Mouse (Mus musculus) fat pad, adult 2 months (tissue): ENCODE data around the gene Mia2.

Experiments
- DNase-seq: peaks from one replicate; pipeline ENCODE4 v3.0.0-alpha.2; 2011; ENCODE audit warnings: low read depth, low spot score; ENCODE audit errors: extremely low read depth

Mia2 gene

DNA sequence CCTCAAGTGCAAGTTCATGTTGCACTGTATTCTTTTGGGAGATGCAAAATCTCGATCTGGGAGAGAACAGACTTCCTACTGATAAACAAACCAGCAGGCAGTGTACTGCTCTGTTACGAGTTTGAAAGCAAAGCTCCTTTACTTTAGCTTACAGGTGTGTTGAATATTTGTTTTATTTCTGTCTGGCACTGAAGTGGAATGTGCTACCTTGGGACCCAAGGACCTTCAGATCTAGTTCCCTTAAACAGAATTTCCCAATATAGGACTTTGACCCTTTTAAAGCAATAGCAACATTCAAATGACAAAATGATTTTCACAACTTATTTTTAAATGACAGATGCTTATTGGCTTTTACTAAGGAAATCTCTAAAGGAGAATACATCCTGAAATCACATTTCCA, 2.1 kb upstream of the Mia2 start:
- no peak for DNase-seq

- DNase-seq: no peak
Measured at GRCm38 (mm10) chr12:59104771-59105170, 9.2 kb downstream of the Mia2 start.

DNA sequence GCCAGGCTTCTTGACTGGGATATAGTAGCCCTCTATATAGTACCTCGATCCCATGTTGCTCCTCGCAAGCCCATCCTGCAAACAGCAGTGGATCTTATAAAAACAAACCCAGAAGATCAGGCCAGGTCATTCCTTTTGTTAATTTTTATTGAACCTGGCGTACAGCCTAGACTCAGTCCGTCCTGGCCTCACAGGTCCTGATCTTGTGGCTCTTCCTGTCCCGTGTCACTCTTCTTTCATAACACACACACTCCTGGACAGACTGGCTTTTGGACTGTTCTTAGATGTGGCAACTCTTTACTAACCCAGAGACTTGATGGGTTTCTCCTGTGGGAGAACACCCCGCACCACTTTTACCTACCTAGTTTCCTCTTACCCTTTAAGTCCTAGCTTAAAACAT, 10.3 kb downstream of the Mia2 start:
- DNase-seq: peak; percentile 71

- DNase-seq: no peak
Measured at GRCm38 (mm10) chr12:59106491-59106890, 10.9 kb downstream of the Mia2 start.

DNA sequence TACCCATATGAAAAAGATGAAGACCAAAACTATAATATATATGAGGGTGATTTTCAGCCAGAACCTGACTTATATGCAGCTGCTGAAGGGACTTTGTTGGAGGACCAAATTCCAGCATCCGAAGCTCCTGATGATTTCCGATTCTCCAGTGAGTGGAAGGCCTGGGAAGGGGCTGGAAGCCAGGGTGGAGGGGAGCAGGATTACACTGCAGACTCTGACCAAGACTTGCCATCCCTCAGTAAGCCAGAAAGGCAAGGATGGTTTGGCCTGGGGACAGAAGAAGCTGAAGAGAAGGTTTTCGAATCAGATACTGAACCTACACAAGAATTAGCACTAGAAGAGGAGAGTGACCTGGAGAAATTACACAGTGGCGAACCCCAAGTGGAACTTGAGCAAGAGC, 12.3 kb downstream of the Mia2 start:
- DNase-seq: no peak

GRCm38 (mm10) chr12:59117184-59117583, 21.6 kb downstream of the Mia2 start:
- no peak for DNase-seq

GRCm38 (mm10) chr12:59125426-59125825, 29.8 kb downstream of the Mia2 start:
- no peak for DNase-seq

GRCm38 (mm10) chr12:59128501-59128900, 32.9 kb downstream of the Mia2 start:
- DNase-seq: no peak

- no peak for DNase-seq
Measured at GRCm38 (mm10) chr12:59129038-59129437, 33.4 kb downstream of the Mia2 start.

DNA sequence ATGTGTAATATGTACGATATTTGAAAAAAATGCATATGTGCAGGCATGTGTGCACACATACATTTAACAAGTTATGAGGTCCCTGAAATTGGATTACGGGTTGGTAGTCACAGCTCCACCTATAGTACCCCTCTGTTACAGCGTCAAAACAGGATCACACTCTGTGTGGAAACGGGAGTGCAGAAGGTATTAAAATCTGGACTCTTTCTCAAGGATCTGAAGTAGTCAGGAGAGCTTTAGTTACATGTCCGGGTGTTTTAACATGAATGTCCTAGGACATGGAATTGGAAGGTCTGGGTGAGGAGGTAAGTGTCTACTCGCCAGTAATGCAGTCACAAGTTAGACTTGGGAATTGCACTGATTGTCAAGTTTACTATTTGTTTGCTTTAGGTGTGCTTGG, 34.0 kb downstream of the Mia2 start:
- no peak for DNase-seq

DNA sequence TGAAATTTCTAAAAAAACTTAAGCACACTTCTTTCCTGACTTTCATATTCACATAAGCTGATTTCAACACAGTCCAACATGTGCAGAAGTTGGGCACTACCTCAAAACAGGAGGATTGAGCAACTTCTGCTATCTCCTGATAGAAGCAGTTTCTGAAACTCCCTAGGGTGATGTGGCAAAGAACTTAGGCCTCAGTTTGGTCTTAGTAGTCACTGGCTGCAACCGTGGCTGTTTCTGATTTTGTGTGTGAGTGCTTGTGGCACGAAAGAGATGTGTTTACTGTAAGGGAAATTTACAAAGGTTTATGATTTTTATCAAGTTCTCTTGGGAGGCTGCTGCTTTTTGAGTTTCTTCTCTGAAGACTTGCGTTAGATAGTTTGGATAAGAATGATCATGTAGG, 34.6 kb downstream of the Mia2 start:
- DNase-seq: no peak

- no peak for DNase-seq
Measured at GRCm38 (mm10) chr12:59130651-59131577, 35.3 kb downstream of the Mia2 start.

DNA sequence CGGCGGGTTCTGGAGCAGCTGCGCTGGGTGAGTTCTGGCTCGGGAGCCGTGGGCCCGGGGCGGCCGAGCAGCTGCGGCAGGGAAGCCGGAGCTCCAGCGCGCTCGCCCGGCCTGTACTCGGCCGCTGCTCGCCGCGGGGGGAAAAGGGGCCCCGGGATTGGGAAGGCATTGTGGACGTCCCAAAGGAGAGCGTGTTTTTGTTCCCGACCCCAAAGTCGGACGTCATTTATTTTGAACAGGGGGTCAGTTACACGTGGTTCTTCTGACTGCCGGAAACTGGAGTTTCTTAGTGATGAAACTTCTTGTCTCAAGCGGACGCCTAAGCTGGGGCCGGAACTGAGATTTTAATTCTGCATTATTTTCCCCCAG, 36.0 kb downstream of the Mia2 start:
- no peak for DNase-seq

GRCm38 (mm10) chr12:59132462-59132861, 36.9 kb downstream of the Mia2 start:
- no peak for DNase-seq

DNA sequence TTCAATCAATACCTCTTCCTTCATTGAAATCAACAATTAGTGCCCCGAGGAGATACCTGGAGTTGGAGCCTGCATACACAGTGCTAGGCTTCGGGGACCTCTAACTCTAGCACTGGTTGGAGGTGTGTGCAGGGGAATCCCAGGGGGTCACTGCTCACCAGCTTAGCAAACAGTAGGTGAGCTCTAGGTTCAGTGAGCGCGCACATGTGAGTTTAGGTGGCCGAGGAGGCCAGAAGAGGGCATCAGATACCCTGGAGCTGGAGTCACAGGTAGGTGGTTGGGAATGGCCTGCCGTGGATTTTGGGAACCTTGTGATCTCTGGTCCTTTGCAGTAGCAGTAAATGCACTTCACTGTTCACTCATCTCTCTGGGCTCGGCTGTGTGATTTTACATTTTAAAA, 37.3 kb downstream of the Mia2 start:
- DNase-seq: no peak

GRCm38 (mm10) chr12:59133437-59133999, 37.9 kb downstream of the Mia2 start:
- DNase-seq: no peak

DNA sequence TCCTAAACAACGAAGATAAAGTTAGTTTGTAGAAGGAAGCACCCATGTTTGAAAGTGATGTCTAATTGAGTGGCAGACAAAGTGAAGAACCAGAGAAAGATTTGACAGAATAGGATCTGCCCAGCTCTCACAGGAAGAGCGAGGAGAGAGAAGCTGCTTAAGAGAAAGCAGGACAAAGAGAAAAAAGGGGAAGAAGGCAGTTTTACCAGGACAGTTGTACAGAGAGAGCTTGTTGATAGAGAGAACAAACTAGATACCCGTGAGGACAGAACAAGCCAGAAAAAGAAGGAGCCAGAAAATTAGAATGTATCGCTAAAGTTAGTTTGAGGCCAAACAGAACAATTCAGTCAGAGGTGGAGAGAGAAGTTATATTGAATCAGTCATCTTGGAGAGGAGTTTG, 39.5 kb downstream of the Mia2 start:
- no peak for DNase-seq

- no peak for DNase-seq
Measured at GRCm38 (mm10) chr12:59135533-59136300, 40.1 kb downstream of the Mia2 start.

DNA sequence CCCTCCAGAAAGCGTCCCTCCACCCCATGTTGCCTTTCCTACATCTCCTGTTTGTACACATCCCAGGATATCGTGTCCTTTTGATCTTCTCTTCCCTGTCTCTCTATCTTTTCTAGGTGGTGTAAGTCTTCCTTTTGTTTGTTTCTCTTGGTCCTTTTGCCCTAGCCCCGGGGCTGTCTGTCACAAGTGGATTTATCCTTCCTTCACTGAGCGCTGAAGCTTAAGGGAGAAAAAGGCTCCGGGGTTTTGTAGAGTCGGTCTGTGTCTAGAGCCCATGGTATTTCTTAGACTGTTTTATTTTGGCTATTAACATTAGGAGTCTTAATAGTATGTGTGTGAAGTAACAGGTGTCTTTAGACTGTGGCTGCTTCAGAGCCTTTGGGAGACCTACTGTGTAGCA, 41.4 kb downstream of the Mia2 start:
- no peak for DNase-seq

DNA sequence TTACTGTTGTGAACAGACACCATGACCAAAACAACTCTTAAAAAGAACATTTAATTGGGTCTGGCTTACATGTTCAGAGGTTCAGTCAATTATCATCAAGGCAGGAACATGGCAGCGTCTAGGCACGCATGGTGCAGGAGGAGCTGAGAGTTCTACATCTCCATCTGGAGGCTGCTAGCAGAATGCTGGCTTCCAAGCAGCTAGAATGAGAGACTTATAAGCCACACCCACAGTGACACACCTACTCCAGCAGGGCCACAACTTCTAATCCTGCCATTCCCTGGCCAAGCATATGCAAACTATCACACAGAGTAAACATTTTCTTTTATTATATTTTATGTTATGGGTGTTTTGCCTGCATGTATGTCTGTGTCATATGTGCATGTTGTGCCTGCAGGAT, 43.8 kb downstream of the Mia2 start:
- no peak for DNase-seq

GRCm38 (mm10) chr12:59145130-59145529, 49.5 kb downstream of the Mia2 start:
- no peak for DNase-seq

GRCm38 (mm10) chr12:59149691-59150090, 54.1 kb downstream of the Mia2 start:
- no peak for DNase-seq
